Mouse (Mus musculus): ENCODE results near the gene Tmem94.

Gene Tmem94

DNA sequence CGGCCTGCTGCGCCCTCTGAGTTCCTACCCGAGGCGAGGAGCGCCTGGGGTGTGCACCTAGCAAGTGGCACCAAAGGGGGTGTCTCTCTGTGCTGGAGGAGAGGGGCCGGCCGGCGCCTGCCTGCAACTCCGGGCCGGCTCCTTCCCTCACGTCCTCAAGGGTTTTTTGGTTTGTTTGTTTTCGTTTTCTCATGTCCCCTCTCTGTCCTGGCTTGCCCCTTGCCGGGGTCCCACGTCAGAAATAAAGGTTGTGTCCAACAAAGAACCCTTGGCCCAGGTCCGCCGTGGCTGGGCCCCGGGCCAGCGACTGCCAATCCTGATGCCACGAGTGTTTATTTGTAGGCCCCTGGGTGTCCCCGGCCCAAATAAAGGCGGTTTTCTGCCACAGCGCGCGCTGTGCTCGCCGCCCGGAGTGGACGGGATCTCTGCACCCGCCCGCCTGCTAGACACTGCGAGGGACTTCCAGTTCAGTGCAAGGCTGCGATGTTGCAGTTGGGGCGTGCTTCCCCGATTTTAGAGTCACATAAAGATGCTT, 441 bp downstream of the Tmem94 start:
- intact Hi-C loops (cut with DNase I), result no loop called here

DNA sequence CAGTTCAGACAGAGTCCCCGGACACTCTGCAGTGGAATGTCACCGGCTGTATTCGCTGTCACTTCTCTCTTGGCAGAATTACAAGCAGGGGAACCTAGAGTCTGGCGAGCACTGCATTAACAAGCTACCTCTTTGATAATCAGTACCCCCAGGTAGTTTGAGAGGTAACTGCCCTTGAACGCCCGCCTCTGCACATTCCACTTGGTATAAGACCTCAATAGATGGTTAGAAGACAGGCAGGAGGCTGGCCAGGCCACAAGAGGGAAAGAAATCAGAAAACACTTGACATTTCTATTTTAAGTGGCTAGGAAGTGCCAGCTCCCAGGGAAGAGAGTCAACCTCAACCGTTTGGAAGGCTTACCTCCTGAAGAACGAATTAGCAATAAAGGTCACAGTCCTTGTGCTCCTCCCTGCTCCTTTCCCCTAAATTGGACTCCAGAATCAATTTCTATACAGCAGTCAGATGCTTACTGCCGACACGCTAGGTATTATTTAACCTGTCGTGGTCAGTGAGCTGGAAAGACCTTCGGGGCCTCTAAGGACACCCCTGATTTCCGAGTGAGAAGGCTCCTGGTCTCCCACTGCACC, 1.2 kb downstream of the Tmem94 start:
- intact Hi-C loops (cut with DNase I), result no loop called here

DNA sequence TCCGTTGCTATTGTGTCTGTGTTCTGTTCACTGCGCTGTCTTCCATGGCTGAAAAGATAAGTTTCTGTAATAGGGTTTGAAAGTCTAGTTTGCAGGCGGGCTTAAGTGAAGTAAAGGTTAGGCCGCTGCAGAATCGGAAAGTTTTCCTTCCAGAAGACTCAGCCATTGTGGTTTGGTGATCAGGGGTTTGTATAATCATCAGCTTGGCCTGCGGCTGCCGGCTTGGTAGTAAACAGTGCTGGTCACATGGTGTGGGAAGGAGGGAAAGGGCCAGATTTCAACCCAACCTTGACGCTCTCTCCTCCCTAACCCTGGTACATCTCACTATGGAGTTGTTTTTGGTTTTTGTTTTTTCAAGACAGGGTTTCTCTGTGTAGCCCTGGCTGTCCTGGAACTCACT, 1.7 kb downstream of the Tmem94 start:
- intact Hi-C loops (cut with DNase I), result no loop called here

DNA sequence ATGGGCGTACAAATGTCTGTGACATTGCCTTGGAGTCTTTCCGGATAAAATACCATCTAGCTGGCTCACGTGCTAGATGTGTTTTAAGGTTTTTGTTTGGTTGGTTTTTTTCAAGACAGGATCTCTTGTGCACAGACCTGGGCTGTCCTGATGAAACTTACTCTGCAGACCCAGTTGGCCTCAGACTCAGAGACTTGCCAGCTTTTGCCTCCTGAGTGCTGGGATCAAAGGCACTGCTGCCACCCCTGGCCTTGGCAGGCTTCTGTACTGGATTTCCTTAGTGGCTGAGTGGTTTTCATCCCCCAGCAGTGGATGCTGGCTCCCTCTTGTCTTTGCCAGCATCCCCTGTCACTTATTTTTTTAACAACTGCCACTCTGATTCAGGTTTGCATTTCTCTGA, 3.7 kb downstream of the Tmem94 start:
- intact Hi-C loops (cut with DNase I), result no loop called here

DNA sequence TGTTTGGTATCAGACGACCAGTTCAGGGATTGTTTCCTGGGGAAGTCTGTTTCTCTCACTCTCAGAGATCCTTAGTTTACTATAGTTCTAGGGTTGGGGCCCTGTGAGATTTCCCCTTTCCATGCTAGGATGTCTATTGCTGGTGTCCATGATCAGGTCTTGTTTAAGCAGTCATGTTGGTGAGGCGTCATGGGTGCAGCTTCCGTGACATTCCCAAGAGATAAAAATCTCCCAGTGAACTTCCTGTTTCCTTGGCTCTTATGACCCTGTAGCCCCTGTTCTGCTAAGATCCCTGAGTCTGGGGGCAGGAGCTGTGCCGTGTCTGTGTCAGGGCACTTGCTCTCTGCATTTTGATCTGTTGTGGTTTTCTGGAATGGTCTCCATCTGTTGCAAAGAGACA, 9.4 kb downstream of the Tmem94 start:
- intact Hi-C loops (cut with DNase I), result loop anchor here (10.0 kb wide), 1 partner anchor 50 kb away; no protein-coding TSS in a partner anchor

DNA sequence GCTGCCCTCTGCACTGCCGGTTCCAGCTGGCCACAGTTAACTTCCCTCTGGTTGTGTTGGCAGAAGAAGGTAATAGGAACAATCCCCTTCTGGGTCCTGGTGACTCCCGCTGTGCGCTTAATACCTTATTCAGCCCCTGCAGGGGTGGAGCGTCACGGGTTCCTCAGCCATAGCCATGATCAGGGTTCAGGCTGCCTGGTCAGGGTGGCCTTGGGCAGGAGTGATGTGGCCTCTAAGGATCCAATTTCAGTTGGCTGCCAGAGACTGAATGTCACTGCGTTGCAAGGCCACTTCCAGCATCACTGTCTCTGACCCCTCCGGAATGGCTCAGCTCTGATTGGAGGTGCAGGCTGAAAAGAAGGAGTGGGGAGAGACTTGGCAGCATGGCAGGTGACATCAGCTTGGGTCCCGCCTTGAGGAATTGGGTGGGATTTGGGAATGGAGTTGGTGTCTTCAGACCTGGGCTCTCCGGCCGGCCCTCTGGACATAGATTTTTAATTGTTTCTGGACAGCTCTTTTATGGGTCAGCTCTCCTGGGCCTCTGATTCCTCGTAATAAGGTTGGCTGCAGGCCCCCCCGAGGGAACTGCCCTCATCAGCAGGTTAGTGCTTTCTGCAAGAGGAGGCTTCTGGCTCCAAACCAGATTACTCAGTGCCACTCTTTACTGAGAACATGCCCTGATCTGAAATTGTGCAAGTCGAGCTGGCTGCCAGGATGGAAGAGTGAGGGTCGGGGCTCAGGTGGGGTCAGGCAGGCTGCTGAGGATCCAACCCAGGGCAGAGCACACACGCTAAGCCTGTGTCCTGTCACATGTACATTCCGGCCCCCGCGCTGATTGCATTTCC, 10.8 kb downstream of the Tmem94 start:
- intact Hi-C loops (cut with DNase I), result loop anchor here (10.0 kb wide), 1 partner anchor 51 kb away; no protein-coding TSS in a partner anchor

DNA sequence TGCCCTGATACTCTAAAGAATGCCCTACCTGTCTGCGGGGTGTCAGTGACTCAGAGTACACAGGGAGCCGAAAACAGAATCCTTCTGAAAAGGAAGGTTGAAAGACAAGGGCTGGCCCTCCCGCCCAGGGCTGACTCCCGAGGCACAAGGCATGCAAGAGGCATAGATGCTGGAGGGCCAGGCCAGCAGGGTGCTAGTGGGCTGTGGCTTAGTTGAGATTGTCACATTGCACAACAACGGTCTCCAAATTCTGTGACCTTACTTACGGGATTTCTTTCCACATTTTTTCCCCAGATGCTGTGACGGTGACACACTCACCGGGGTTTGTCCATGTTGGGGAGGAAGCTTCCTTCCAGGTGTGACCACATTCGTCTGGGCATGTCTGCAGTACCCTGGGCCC, 11.7 kb downstream of the Tmem94 start:
- intact Hi-C loops (cut with DNase I), result loop anchor here (10.0 kb wide), 1 partner anchor 52 kb away; no protein-coding TSS in a partner anchor

DNA sequence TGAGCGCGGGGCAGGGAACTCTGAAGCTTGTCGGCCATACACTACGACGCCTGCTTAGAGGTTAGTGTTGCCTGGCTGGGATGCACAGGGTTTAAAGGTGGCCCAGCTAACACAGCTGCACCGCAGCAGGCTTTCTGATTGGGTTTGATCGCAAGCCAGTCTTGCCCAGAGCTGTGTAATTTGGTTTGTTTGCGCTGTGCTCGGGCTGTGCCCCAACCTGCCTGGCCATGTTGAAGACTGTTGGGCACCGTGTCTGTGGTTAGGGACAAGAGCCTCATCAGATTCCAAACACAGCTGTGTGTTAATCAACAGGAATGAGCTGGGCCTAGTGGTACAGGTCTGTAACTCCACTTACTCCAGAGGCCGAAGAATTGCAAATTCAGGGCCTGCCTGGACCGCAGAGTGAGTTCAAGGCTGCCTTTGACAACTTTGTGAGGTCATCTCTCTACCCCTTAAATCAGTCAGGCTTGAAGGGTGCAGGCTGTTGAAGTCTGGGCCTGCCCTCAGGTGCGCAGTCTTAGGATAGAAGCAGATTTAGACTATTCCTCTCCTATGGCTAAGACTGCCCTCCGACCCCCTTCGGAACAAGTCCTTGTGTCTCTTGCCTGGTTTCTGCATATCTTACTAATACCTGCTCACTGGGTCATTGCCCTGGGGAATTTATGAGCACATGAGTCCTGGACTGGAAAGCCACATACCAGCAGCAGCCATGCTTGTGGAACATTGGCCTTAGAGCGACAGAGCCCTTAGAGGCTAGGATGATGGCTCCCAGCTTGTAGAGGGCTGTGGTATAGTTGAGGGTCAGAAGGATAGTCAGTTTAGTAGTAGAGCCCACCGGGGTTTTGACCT, 12.5 kb downstream of the Tmem94 start:
- intact Hi-C loops (cut with DNase I), result loop anchor here (2.0 to 10.0 kb wide), 2 partner anchors 33 to 53 kb away; no protein-coding TSS in a partner anchor

DNA sequence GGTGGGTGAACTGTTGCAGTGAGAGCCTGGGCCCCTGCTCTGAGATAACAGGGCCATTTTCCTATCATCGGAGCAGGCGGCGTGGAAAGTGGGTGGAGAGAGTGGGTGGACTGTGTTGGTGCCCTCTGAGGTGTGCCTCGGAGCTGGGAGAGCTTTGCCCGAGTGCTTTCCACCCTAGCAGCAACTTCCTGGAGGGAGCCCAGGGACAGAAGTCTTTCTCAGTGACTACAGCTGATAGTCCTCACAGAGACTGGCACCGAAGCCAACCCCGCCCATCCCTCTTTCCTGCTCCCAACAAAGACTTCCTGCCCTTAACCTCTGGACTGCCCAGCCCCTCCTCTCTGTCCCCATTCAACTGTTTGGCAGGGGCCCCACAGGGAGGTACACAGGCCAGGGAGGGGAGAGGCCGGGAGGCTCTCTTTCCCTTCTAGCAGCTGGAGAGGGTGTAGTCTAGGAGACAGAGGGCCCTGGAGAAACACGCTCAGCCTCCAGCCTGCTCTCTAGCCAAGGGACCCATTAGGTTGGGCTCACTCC, 13.9 kb downstream of the Tmem94 start:
- intact Hi-C loops (cut with DNase I), result loop anchor here (2.0 to 10.0 kb wide), 2 partner anchors 32 to 54 kb away; no protein-coding TSS in a partner anchor

DNA sequence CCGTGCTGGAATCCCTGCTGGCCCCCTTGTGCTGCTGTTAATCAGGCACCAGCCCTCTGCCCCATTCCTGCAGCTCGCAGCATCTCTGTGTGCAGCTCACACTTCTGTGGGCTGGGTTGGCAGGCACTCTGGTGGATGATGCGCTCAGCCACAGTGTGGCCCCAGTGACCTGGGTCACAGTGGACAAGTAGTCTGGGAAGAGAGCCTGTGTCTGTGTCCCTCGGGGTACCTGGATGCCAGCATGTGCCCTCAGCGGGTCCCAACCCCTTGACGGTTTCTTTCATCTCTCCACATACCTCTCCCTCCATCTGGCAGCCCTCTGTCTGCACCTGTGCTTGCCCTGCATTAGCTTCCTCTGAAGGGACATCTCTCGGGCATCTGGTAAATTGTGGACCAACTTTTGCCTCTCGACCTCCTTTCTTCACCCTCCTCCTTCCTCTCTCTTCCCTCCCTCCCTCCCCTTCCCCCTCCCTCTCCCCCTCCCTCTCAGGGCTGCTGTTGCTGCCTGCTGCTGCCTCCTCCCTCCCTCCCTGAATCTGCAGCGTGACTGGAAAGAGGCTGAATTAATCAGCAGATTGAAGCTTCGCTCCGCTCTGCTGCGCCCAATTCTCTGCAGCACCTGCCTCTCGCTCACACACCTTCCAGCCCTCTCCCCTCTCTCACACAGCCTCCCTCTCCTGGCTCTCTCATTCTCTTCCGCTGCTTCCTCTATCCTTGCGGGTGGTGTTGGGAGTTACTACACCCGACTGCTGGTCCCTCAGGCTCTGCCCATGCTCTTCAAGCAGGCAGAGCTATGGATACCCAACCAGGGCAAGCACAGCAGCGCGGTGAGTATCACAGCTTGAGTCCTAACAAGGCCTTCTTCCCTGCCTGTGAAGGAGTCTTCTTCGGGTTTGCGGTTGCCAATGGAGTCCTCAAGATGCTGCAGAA, 15.2 kb downstream of the Tmem94 start:
- intact Hi-C loops (cut with DNase I), result no loop called here

DNA sequence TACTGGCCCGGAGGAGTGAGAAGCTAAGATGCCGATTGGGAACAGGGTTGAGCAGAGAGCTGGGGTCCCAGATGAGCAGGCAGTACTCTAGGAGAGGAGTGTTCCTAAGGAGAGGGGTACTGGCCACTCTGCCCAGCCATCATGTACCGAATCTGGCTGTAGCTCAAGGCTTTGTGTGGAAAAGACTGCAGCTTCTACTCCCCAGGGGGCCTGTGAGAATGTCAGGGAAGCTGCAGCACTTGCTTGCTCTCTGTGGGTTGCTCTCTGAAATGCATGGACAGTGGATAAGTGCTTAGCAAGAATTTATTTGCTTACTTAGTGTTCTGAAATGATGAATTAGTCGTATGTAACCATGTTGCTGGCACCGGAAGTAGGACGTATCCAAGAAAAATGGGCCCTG, 21.2 kb downstream of the Tmem94 start:
- intact Hi-C loops (cut with DNase I), result no loop called here

DNA sequence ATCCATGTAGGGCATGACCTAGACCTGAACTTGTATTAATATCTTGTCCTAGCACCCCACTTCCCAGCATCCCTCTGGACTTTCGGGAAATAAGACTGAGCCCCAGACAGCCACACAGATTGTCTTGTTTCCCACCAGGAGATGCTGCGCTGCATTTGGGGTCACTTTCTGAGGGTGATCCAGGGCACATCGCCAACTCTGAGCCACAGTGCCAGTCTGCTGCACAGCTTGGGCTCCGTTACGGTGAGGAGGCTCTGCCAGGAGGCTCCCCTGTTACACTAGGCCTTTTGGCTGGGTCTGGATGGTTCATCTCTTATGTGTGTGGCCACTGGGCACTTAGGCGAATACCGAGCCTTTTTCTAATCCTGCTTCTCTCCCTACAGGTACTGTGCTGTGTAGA, 24.6 kb downstream of the Tmem94 start:
- intact Hi-C loops (cut with DNase I), result no loop called here

DNA sequence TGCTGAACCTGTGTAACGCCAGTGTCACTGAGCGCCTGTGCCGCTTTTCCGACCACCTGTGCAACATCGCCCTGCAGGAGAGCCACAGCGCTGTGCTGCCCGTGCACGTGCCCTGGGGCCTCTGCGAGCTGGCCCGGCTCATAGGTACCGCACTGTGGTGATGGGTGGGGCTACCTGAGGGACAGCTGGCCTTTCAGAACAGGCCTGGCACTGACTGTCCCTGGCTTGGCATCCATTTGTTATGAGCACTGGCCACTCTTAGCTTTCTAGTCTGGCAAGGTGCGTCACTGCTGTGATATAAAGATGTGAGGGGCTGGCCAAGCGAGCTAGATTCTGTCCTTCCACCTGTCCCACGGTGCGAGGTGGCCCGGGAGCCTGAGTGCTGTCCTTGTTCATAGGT, 26.7 kb downstream of the Tmem94 start:
- intact Hi-C loops (cut with DNase I), result no loop called here

DNA sequence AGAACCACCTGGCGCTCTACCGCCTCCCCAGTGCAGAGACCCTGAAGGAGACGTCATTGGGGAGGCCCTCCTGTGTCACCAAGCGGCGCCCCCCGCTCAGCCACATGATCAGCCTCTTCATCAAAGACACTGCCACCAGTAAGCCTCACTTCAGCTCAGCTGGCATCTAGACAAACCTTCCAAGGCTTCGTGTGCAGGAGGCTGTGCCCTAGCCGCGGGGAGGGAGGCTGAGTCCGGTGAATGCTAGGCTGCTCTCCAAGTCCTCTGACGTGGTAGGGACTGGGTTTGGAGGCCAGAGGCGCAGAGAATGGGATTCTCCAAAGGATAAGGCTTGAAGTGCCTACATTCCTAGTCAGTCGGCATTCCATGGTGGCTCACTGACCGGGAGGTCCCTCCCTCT, 27.1 kb downstream of the Tmem94 start:
- intact Hi-C loops (cut with DNase I), result no loop called here

DNA sequence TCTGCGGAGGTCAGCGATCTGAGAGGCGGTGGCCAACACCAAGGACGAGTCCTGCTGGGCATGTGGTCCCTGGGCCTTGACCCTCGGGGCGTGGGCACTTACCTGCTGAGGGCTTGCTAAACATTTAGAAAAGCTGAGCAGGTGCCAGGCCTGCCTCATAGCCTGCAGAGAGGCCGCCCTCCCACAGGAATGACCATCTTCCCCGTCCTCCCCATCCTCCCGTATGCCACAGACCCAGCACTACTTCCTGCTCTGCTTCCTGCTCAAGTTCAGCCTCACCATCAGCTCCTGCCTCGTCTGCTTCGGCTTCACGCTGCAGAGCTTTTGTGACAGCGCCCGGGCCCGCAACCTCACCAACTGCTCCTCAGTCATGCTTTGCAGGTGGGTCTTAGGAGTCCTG, 31.7 kb downstream of the Tmem94 start:
- intact Hi-C loops (cut with DNase I), result no loop called here

DNA sequence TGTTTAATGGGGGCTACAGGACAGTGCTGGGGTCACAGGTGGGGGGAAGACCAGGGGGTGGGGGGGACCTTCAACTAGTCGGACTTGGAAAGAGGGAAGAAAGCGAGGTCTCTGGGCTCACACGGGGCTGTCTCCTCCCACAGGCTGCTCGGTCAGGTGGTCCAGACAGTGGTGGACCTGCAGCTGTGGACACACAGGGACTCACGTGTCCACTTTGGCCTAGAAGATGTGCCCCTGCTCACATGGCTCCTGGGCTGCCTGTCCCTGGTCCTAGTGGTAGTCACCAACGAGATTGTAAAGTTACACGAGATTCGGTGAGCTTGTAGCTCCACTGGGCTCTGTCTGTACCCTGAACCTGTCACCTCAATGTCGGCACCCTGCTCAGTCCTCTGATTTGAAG, 32.4 kb downstream of the Tmem94 start:
- intact Hi-C loops (cut with DNase I), result no loop called here

DNA sequence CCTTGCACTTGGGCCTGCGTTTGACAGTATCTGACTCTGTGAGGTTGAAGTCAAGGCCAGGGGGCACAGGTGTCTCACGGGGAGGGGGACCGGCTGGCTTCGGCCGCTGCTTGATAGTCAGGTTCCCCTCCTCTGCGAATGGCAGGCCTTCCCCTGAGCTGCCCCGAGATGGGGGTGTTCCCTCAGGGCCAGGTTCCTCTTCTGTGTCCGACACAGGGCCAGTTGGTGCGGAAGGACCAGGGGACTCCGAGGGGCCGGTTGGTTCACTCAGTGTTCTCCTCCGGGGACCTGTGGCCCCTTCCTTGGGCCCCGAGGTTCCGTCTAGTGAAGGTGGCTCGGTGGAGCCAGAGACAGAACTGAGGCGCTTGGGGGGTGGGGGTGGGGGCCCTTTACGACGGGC, 35.7 kb downstream of the Tmem94 start:
- intact Hi-C loops (cut with DNase I), result no loop called here

DNA sequence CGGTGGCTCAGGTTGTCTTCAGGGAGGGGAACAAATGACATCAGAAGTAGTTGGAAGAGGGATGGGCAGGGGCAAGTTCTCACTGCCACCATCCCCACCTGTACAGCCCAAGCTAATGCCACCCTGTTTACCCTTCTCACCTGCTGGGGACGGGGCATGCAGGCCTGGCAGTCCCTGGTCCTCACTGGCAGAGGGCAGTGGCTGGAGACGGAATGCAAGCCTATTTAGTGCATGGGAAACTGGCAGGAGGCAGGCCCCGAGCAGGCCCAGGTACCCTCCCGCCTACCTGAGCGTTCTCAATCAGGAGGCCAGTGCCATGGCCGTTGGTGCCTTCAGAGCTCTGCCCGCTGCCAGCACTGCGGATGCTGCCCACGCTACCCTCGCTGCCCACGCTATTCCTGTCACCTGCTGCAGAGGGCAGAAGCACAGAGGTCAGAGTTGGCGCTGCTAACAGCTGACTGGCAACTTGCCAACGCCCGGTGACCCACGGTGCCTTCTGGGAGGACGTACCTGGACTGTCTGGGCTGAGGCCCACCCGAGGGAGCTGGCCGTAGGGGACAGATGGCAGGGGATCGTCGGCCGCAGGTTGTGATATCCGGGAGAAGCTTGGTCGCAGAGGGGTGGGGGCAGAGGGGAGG, 38.0 kb downstream of the Tmem94 start:
- intact Hi-C loops (cut with DNase I), result no loop called here

DNA sequence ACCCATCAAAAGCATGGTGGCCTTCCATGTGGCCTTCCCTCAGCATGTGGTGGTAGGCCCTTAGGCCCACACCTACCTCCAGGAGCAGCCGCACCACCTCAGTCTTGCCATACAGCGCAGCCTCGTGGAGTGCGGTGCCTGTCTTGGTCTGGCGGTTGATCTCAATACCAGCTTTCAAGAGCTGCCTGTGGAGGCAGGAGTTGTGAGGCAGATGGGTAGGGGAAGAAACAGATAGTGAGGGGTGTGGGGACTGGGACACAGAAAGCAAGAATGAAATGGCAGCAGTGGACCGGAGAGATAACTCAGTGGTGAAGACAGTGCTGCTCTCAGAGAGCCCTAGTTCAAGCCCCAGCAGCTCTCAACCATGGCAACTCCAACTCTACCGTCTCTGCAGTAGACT, 39.8 kb downstream of the Tmem94 start:
- intact Hi-C loops (cut with DNase I), result no loop called here

DNA sequence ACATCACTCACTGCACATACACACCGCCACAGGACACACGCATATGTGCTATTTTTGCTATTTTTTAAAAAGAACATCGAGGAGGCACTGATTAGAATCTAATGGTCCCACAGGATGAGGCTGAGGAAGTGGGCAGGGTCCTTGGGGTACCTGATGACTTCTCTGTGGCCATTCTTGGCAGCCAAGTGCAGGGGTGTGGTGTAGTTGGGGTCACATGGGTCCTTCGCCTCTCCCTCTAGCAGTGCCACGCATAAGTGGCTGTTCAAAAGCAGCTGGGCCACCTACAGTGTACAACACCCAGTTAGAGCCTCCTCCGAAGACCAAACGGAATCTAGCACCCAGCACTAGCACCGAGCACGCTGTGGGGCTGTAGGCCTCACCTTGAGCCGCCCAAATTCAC, 40.9 kb downstream of the Tmem94 start:
- intact Hi-C loops (cut with DNase I), result no loop called here

Measured in adrenal gland (tissue).